Mouse (Mus musculus) spleen, adult 2 months (tissue): ENCODE data around the gene Carmil1.

ENCODE experiments used
- CTCF ChIP-seq: fragments of 200-500 bp; IDR thresholded peaks from 2 replicates; pipeline ENCODE4 v1.5.1; 2011; ENCODE audit warnings: mild to moderate bottlenecking, inconsistent platforms; ENCODE audit not compliant: insufficient read depth, insufficient read length, insufficient replicate concordance; ENCODE audit errors: extremely low read depth
- POLR2A ChIP-seq: fragments of 200-500 bp; IDR thresholded peaks from 2 replicates; pipeline ENCODE4 v1.6.1; 2011; ENCODE audit warnings: low read depth, low read length, inconsistent platforms

- TF ChIP-seq CTCF: no peak
- no peak for TF ChIP-seq POLR2A
Measured at GRCm38 (mm10) chr13:24185641-24186040, 95.0 kb downstream of the Carmil1 start.
